Mouse (Mus musculus) forebrain, postnatal 0 days (tissue): Measurements from ENCODE around the gene Flvcr1. TPM values are rescaled to one million over a fixed set of nuclear protein-coding genes. Genes with fewer than 3 reads are reported as not detected.

Experiments
- ATAC-seq: fragments of 200-750 bp; cut with Nextera tagmentation; 2 replicates; pipeline ENCODE4 v1.8.0; 2017; ENCODE audit warnings: mild to moderate bottlenecking, moderate library complexity
- DNase-seq: peaks from one replicate; pipeline ENCODE4 v3.0.0-alpha.2; 2015
- H3K27ac ChIP-seq: fragments of 300-500 bp; sonication (generic); 2 replicates; pipeline ENCODE4 v1.5.1; 2014; ENCODE audit warnings: low read depth, mild to moderate bottlenecking, antibody characterized with exemption, low read length, moderate library complexity, mixed read lengths
- H3K27me3 ChIP-seq: fragments of 300-500 bp; sonication (generic); 2 replicates; pipeline ENCODE4 v1.6.1; 2014; ENCODE audit warnings: mild to moderate bottlenecking, low read length, mixed read lengths; ENCODE audit not compliant: insufficient read depth
- H3K36me3 ChIP-seq: fragments of 300-500 bp; sonication (generic); 2 replicates; pipeline ENCODE4 v1.6.1; 2014; ENCODE audit warnings: mild to moderate bottlenecking, moderate library complexity; ENCODE audit not compliant: insufficient read depth
- H3K4me1 ChIP-seq: fragments of 300-500 bp; sonication (generic); 2 replicates; pipeline ENCODE4 v1.6.1; 2014; ENCODE audit warnings: antibody characterized with exemption; ENCODE audit not compliant: insufficient read depth
- H3K4me2 ChIP-seq: fragments of 300-500 bp; sonication (generic); 2 replicates; pipeline ENCODE4 v1.6.1; 2014; ENCODE audit warnings: low read depth, mild to moderate bottlenecking, moderate library complexity
- H3K4me3 ChIP-seq: fragments of 300-500 bp; sonication (generic); 2 replicates; pipeline ENCODE4 v1.5.1; 2014; ENCODE audit warnings: low read depth, low read length, mixed read lengths
- H3K9ac ChIP-seq: fragments of 300-500 bp; sonication (generic); 2 replicates; pipeline ENCODE4 v1.6.1; 2014; ENCODE audit warnings: mild to moderate bottlenecking
- H3K9me3 ChIP-seq: fragments of 300-500 bp; sonication (generic); 2 replicates; pipeline ENCODE4 v1.6.1; 2016; ENCODE audit warnings: low read length
- CTCF ChIP-seq: sonication (generic); IDR thresholded peaks from 2 replicates; pipeline ENCODE4 v1.5.1; 2016; ENCODE audit warnings: antibody characterized with exemption, control low read depth, low read depth
- WGBS: fragments of 180-500 bp; shearing (Covaris S2); extraction: QIAGEN DNeasy Blood & Tissue Kit; methylation state at CpG from one replicate; pipeline ENCODE4 v1.1.7; 2014; 5-methylcytosine and 5-hydroxymethylcytosine counted together
- polyA plus RNA-seq: library from polyadenylated mRNA; unstranded; fragments of >200 nt; fragmentation: Nextera tagmentation; extraction: Ambion mirVana; gene quantifications from 2 replicates; pipeline ENCODE4 v1.2.1, GENCODE M21; 2015
- total RNA-seq: library from RNA; depleted of rRNA; stranded (reverse); fragments of >200 nt; gene quantifications from 2 replicates; pipeline ENCODE4 v1.2.3, GENCODE M21; 2014; rRNA removed

The Flvcr1 gene
- total RNA-seq (28.8 and 33.9 TPM in 2 replicates), polyA plus RNA-seq (5.1 and 7.6 TPM in 2 replicates)

DNA sequence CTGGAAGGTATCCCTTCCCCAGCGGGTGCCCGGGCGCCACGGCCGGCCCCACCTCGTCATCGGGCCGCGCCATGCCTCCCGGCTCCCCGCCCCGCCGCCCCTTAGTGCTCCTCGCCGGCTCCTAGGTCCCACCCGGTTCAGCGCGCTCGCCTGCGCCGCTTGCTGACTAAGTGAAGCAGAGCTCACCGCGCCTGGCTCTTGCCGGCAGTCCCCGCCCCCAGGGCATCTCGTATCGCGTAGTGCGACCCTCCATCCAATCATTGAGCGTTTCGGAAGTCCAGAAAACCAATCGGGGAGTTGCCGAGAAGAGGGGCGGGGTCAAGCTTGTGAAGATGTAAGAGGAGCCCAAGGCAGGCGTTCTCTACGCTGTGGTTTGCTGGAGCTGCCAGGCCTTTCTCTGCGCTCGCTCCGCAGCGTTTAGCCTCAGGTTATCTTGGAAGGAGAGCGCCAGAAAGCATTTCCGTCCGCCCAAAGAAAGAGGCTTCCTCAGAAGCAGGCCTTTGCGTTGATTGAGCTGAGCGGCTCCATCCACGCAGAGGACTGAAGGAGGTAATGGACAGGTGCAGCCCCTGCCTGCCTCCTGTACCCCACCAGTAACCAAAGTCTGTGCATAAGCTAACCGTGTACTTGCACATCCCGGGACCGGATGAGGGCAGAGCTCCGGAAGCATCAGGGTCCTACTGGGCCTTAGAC is at the start of gene Flvcr1:
Gene Flvcr1, minus strand, starts transcription at position 138 of the 693 bp plus-strand sequence.
- DNase-seq = peak; percentile 99
- Histone ChIP-seq H3K27ac (peak within 1 kb of the TSS; percentile 88), H3K4me1 (peaks cover 7% of the 10 kb centered on the region; the same call in 1 of the 2 replicates), H3K36me3 (peaks cover 5% of the 10 kb centered on the region; the same call in 1 of the 2 replicates), H3K9ac (peak within 1 kb of the TSS; percentile 82), H3K9me3 (no peaks in the 10 kb centered on the region), H3K4me3 (peak within 1 kb of the TSS; percentile 72), H3K4me2 (peak within 1 kb of the TSS; percentile 96), H3K27me3 (no peaks in the 10 kb centered on the region)
- under 1% methylated on average over 43 of the region's 50 CpGs for WGBS
- peak; percentile 99 for ATAC-seq
- TF ChIP-seq CTCF = peak; percentile 57

DNA sequence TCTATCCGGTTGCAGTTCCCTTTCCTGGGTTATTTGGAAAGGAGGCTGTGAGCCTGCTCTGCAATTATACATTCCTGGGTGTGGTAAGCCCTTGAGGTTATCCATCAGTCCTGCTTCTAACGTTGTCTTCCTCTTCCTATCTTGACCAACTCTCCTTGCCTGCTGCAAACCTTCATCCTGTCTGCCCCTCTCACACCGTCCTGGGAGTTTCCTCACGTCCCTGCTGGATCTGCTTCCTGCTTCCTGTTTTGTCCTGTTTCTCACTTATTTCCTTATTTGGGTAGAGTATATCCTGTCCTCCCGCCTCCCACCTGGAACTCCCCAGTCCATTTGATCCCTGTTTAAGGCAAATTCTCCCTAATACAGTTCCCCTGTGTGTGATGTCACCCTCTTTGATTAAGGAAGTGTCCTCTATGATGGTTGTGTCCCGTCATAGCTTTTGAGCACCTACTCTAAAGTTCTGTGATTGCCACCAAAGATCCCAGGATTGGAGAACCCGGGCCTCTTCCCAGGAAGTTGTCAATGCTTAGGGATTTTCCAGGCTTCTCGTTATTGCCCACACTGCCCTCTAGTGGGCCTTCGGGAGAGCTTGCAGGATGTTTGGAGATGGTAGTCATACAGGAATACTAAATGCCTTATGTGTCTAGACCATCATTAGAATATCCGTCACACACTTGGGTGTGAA is 49.4 kb upstream of the Flvcr1 start:
- peak; percentile 81 for TF ChIP-seq CTCF
- H3K36me3 ChIP-seq = 0 out of 2 replicates have a peak, but pooled peaks cover 2% of the 10 kb centered on the region
- no peaks in the 10 kb centered on the region for H3K4me1 ChIP-seq
- no peak overlapping the region for H3K9ac ChIP-seq
- no peaks in the 10 kb centered on the region for H3K9me3 ChIP-seq
- no peak overlapping the region for H3K4me2 ChIP-seq
- 63% methylated on average over 10 of the region's 10 CpGs for WGBS
- no peaks in the 10 kb centered on the region for H3K27me3 ChIP-seq
- ATAC-seq (peak; percentile 48; the same call in 1 of the 2 replicates), DNase-seq (peak; percentile 79)
- H3K27ac ChIP-seq = no peak overlapping the region
- H3K4me3 ChIP-seq = no peak overlapping the region

DNA sequence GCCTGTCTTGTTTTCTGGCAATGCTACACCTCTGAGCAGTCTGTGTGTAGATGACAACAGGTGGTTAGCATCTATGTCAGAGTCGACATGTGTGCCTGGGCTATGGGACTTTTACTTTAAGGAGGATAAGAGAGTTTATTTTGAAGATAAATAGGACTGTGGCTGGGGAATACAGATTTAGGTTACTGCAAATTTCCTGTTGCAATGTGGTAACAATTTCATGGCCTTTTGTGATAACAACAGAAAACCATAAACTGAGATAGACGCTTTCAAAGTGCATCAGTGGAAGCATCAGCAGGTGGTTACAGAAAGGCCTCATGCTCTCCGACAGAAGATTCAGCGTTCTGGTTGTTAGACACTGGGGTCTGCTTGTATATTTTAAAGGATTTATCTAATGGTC is 47.5 kb upstream of the Flvcr1 start:
- no peak overlapping the region for H3K4me2 ChIP-seq
- no peak overlapping the region for H3K4me3 ChIP-seq
- H3K9ac ChIP-seq = no peak overlapping the region
- DNase-seq (no peak), ATAC-seq (no peak)
- H3K4me1 ChIP-seq = no peaks in the 10 kb centered on the region
- TF ChIP-seq CTCF = no peak
- H3K9me3 ChIP-seq = no peaks in the 10 kb centered on the region
- H3K36me3 ChIP-seq = 0 out of 2 replicates have a peak, but pooled peaks cover 4% of the 10 kb centered on the region
- no peak overlapping the region for H3K27ac ChIP-seq
- WGBS = 93% methylated on average over 4 of the region's 4 CpGs
- no peaks in the 10 kb centered on the region for H3K27me3 ChIP-seq

- Histone ChIP-seq H3K36me3 (0 out of 2 replicates have a peak, but pooled peaks cover 4% of the 10 kb centered on the region), H3K9me3 (no peaks in the 10 kb centered on the region), H3K4me1 (no peaks in the 10 kb centered on the region), H3K27ac (no peak overlapping the region), H3K4me2 (no peak overlapping the region), H3K9ac (no peak overlapping the region), H3K27me3 (no peaks in the 10 kb centered on the region), H3K4me3 (no peak overlapping the region)
- TF ChIP-seq CTCF = no peak
- DNase-seq (no peak), ATAC-seq (no peak)
- WGBS = 55% methylated on average over 6 of the region's 6 CpGs
Measured at GRCm38 (mm10) chr1:191073001-191073400, 47.0 kb upstream of the Flvcr1 start.

GRCm38 (mm10) chr1:191072329-191072913 is 46.5 kb upstream of the Flvcr1 start:
- Histone ChIP-seq H3K9me3 (no peaks in the 10 kb centered on the region), H3K27me3 (no peaks in the 10 kb centered on the region), H3K4me2 (no peak overlapping the region), H3K36me3 (0 out of 2 replicates have a peak, but pooled peaks cover 4% of the 10 kb centered on the region), H3K4me1 (no peaks in the 10 kb centered on the region), H3K4me3 (no peak overlapping the region), H3K9ac (no peak overlapping the region), H3K27ac (no peak overlapping the region)
- ATAC-seq (no peak), DNase-seq (no peak)
- TF ChIP-seq CTCF = no peak
- WGBS = 92% methylated on average over 16 of the region's 16 CpGs

- Histone ChIP-seq H3K4me3 (no peak overlapping the region), H3K9me3 (no peaks in the 10 kb centered on the region), H3K36me3 (0 out of 2 replicates have a peak, but pooled peaks cover 4% of the 10 kb centered on the region), H3K4me2 (no peak overlapping the region), H3K27ac (no peak overlapping the region), H3K27me3 (no peaks in the 10 kb centered on the region), H3K9ac (no peak overlapping the region), H3K4me1 (no peaks in the 10 kb centered on the region)
- ATAC-seq (no peak), DNase-seq (no peak)
- 91% methylated on average over 6 of the region's 6 CpGs for WGBS
- no peak for TF ChIP-seq CTCF
Measured at GRCm38 (mm10) chr1:191071613-191072012, 45.7 kb upstream of the Flvcr1 start.
